Mouse (Mus musculus) kidney, adult 2 months (tissue): ENCODE measurements around the gene Hist1h2bj. TPM values are rescaled to one million over a fixed set of nuclear protein-coding genes. Genes with fewer than 3 reads are reported as not detected.
"Not testable (repeated sequence)": the region's sequence is repeated elsewhere in the genome, so short reads cannot be mapped to it uniquely, and the experiment has no call there.

Experiments used
- DNase-seq: peaks from one replicate; pipeline ENCODE4 v3.0.0; 2021
- H3K27ac ChIP-seq: fragments of 200-500 bp; 2 replicates; pipeline ENCODE4 v1.5.1; 2012; ENCODE audit warnings: low read depth, low read length, control low read depth, inconsistent platforms; ENCODE audit not compliant: insufficient read depth
- H3K27me3 ChIP-seq: fragments of 200-500 bp; replicated peaks from 2 replicates; pipeline ENCODE4 v1.6.1; 2012; ENCODE audit warnings: mild to moderate bottlenecking, moderate library complexity, low read length, inconsistent platforms; ENCODE audit not compliant: control insufficient read depth, insufficient read depth
- H3K36me3 ChIP-seq: fragments of 200-500 bp; 2 replicates; pipeline ENCODE4 v1.6.1; 2012; ENCODE audit warnings: mild to moderate bottlenecking, moderate library complexity, low read length, inconsistent platforms; ENCODE audit not compliant: control insufficient read depth, insufficient read depth
- H3K4me1 ChIP-seq: fragments of 200-500 bp; 2 replicates; pipeline ENCODE4 v1.6.1; 2011; ENCODE audit warnings: low read length; ENCODE audit not compliant: control insufficient read depth, insufficient read depth
- H3K4me3 ChIP-seq: fragments of 200-500 bp; 2 replicates; pipeline ENCODE4 v1.5.1; 2011; ENCODE audit warnings: mild to moderate bottlenecking, low read depth, low read length, control low read depth; ENCODE audit not compliant: insufficient read depth
- CTCF ChIP-seq: fragments of 200-500 bp; conservative IDR thresholded peaks from 2 replicates; pipeline ENCODE4 v1.5.1; 2011; ENCODE audit warnings: low read depth, mild to moderate bottlenecking, control low read depth, low read length, moderate library complexity, mixed read lengths; ENCODE audit not compliant: insufficient read depth, insufficient read length
- POLR2A ChIP-seq: fragments of 200-500 bp; IDR thresholded peaks from one replicate; pipeline ENCODE4 v1.6.1; 2011; ENCODE audit warnings: low read depth, low read length, control low read depth
- WGBS: fragments of 180-500 bp; shearing (Covaris S2); methylation state at CpG from one replicate; pipeline ENCODE4 v1.1.7; 2018; 5-methylcytosine and 5-hydroxymethylcytosine counted together
- polyA plus RNA-seq: library from polyadenylated mRNA; depleted of rRNA; stranded (reverse); fragments of >200 nt; gene quantifications from 2 replicates; pipeline ENCODE4 v1.2.3, GENCODE M21; 2012

Hist1h2bj gene
- polyA plus RNA-seq, 1 experiment, result 0.92 TPM

DNA sequence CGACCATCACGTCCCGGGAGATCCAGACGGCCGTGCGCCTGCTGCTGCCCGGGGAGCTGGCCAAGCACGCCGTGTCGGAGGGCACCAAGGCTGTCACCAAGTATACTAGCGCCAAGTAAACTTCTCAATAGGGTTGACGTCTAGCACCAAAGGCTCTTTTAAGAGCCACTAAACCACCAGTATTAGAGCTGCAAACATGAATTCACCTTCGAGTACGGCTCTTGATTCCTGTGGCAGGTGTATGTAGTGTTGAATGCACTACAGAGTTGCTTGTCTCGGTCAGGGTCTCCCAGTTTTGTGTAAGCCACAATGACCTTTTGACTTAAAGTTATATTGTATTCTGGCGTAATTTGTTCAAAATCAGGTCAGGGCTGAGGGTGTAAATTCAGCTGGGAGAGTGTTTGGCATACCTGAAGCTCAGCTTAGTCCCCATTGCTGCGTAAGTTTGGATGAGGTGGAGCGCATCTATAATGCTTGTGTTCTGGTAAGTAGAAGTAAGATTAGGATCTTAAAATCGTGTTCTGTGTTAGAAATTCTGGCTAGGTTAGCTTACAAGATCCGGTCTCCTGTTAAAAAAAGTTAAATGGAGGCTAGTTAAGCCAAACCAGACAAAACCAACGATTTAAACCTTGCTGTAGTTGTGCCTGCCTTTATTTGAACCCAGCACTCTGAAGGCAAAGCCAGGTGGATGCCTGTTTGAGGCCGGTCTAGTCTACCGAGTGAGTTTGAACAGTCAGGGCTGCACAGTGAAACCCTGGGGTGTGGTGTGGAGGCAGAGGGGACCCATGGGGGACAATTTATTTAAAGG is 6.7 kb upstream of the Hist1h2bj start:
- no peaks in the 10 kb centered on the region for H3K36me3 ChIP-seq
- 9% methylated on average over 22 of the region's 23 CpGs for WGBS
- DNase-seq, result no peak
- no peaks in the 10 kb centered on the region for H3K27me3 ChIP-seq
- no peak overlapping the region for H3K27ac ChIP-seq
- H3K4me1 ChIP-seq, result peaks cover 8% of the 10 kb centered on the region; the same call in 1 of the 2 replicates
- peak overlapping the region; percentile 11; the same call in 1 of the 2 replicates for H3K4me3 ChIP-seq
- TF ChIP-seq CTCF (no peak), POLR2A (no peak)

DNA sequence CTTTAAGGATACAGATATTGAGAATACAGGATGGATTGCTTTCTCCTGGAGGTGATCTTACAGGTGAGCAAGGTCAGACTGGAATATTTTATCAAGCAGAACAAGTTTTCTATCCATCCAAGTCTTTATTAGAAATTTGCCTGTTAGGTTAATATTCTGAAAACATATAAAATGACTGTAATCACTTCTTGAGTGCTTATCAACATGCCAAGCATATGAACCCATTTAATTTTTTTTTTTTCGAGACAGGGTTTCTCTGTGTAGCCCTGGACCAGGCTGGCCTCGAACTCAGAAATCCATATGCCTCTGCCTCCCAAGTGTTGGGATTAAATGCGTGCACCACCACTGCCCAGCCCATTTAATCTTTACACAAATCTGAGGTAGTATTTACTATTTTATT is 6.0 kb upstream of the Hist1h2bj start:
- Histone ChIP-seq H3K36me3 (no peaks in the 10 kb centered on the region), H3K4me1 (peaks cover 8% of the 10 kb centered on the region; the same call in 1 of the 2 replicates), H3K27me3 (no peaks in the 10 kb centered on the region), H3K4me3 (no peak overlapping the region), H3K27ac (no peak overlapping the region)
- 72% methylated on average over 3 of the region's 3 CpGs for WGBS
- no peak for TF ChIP-seq CTCF
- DNase-seq, result no peak

DNA sequence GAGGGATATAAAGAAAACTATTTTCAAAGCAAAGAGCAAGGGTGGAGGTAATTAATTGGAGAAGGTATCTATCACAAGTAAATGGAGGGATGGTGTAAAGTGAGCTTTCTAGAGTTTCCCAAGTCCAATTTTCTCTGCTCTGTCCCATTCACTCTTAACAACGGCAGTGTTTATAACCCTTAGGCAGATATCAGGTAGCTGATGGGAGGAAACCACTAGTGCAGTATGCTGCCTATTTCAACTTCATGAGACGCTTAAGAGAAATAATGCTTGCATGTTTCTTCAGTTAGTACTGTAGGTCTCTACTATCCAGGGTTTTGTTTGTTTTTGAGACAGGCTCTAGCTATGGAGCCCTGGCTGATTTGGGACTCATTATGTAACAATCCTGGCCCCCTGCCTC is 5.6 kb upstream of the Hist1h2bj start:
- H3K27ac ChIP-seq, result no peak overlapping the region
- WGBS, result 69% methylated on average over 2 of the region's 2 CpGs

DNA sequence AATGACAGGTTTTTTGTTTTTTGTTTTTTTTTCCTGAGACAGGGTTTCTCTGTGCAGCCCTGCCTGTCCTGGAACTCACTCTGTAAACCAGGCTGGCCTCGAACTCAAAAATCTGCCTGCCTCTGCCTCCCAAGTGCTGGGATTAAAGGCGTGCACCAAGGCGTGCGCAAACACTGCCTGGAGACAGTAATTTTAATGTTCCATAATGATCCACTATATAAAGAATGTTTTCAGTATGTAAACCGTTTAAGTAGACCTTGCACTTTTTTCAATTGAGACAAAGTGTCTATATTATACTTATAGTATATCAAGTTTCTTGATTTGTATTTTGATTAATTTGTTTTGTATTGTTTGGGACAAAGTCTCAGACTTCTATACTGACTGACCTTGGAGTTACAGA is 3.6 kb upstream of the Hist1h2bj start:
- Histone ChIP-seq H3K27ac (no peak overlapping the region), H3K4me1 (peaks cover 13% of the 10 kb centered on the region; the same call in 1 of the 2 replicates), H3K36me3 (no peaks in the 10 kb centered on the region), H3K4me3 (no peak overlapping the region), H3K27me3 (no peaks in the 10 kb centered on the region)
- DNase-seq, result no peak
- TF ChIP-seq CTCF (no peak), POLR2A (no peak)
- 81% methylated on average over 5 of the region's 5 CpGs for WGBS

More for the DNA sequence above, 5.6 kb upstream of the Hist1h2bj start:
- Histone ChIP-seq H3K4me1 (peaks cover 12% of the 10 kb centered on the region; the same call in 1 of the 2 replicates), H3K36me3 (no peaks in the 10 kb centered on the region), H3K4me3 (no peak overlapping the region), H3K27me3 (no peaks in the 10 kb centered on the region)
- TF ChIP-seq POLR2A (no peak), CTCF (no peak)
- DNase-seq, result no peak

DNA sequence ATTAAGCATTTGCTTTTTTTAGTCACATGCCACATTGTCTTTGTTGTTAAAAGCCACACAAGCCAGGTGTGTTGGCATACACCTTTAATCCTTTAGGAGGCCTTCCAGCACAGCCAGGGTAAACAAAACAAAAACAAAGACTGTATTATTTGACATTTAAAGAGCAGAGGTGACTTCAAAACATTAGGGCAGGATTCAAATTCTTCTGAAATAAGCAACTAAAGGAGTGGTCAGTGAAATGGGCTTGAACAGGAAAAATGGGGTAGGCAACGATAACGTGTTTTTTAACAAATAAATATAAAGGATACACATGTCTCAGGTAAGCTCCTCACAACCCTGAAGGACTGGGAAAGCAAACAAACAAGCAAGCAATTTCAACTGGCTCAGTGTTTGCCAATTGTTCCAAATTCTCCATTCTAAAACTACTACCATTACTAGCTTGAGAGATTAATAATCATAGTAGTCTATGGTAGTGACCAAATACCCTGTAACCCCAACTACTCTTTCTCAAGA is 3.0 kb upstream of the Hist1h2bj start:
- Histone ChIP-seq H3K4me1 (peaks cover 13% of the 10 kb centered on the region; the same call in 1 of the 2 replicates), H3K27ac (no peak overlapping the region), H3K36me3 (no peaks in the 10 kb centered on the region), H3K4me3 (no peak overlapping the region), H3K27me3 (no peaks in the 10 kb centered on the region)
- WGBS, result 23% methylated on average over 2 of the region's 2 CpGs
- no peak for DNase-seq
- no peak for TF ChIP-seq POLR2A
- TF ChIP-seq CTCF, result no peak

DNA sequence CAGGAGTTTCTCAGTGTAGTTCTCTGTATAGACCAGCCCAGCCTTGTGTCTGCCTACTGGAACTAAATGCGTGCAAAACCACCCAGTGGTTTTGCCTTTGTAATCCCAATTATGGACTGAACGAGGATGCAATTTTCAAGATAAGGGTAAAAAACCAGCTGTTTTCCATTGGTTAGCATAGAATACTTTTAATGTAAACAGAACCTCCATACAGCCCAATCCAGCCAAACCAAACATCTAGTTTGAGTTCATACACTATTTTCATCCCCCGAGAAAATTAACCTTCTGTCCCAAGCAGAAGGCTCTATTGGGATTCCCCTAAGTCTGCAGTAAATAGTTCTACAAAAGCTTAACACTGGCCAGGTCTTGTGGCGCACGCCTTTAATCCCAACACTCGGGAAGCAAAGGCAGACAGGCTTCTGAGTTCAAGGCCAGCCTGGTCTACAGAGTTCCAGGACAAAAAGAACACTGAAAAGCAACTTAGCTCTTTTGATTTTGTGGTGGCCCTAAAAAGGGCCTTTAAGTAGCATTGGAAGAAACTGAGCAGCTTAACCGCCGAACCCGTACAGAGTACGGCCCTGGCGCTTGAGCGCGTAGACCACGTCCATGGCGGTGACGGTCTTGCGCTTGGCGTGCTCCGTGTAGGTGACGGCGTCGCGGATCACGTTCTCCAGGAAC is 2.4 kb upstream of the Hist1h2bj start:
- no peak overlapping the region for H3K27ac ChIP-seq
- WGBS, result 7% methylated on average over 21 of the region's 24 CpGs
- peaks cover 13% of the 10 kb centered on the region; the same call in 1 of the 2 replicates for H3K4me1 ChIP-seq
- no peaks in the 10 kb centered on the region for H3K36me3 ChIP-seq
- DNase-seq, result no peak
- H3K27me3 ChIP-seq, result no peaks in the 10 kb centered on the region
- TF ChIP-seq POLR2A, result no peak
- TF ChIP-seq CTCF, result no peak
- H3K4me3 ChIP-seq, result peak overlapping the region; percentile 59

DNA sequence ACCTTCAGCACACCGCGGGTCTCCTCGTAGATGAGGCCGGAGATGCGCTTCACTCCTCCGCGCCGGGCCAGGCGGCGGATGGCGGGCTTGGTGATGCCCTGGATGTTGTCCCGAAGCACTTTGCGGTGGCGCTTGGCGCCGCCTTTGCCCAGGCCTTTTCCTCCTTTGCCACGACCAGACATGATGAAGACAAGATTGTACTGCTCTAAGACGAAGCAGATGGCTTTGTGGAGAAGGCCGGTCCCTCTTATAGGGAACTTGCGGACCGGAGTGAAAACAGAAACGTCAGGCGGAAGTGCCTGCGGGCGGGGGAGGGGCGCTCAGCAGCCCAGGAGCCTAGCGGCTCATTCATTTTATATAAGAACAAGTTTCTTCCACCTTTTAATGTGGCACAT is 1.9 kb upstream of the Hist1h2bj start, which contains the start of gene Hist1h4i:
Gene Hist1h4i, minus strand, starts transcription at position 221 of the 395 bp plus-strand sequence.
- peak; percentile 78 for TF ChIP-seq POLR2A
- Histone ChIP-seq H3K4me1 (peaks cover 13% of the 10 kb centered on the region; the same call in 1 of the 2 replicates), H3K4me3 (peak within 1 kb of the TSS; percentile 59)
- not testable (repeated sequence) for H3K27me3 ChIP-seq, H3K36me3 ChIP-seq, H3K27ac ChIP-seq
- peak; percentile 95 for DNase-seq
- 1% methylated on average over 27 of the region's 27 CpGs for WGBS
